Mouse (Mus musculus) testis, adult 2 months (tissue): ENCODE results near the gene Mllt1.
"Not testable (repeated sequence)": the region's sequence is repeated elsewhere in the genome, so short reads cannot be mapped to it uniquely, and the experiment has no call there.

Experiments used
- CTCF ChIP-seq: fragments of 200-500 bp; IDR thresholded peaks from 2 replicates; pipeline ENCODE4 v1.5.1; 2012; ENCODE audit warnings: low read depth, mild to moderate bottlenecking, inconsistent platforms, low read length, moderate library complexity; ENCODE audit not compliant: control insufficient read depth, insufficient read depth, insufficient replicate concordance
- POLR2A ChIP-seq: fragments of 200-500 bp; IDR thresholded peaks from 2 replicates; pipeline ENCODE4 v1.6.1; 2012; ENCODE audit warnings: low read depth, mild to moderate bottlenecking, inconsistent platforms, low read length, moderate library complexity; ENCODE audit not compliant: control insufficient read depth

DNA sequence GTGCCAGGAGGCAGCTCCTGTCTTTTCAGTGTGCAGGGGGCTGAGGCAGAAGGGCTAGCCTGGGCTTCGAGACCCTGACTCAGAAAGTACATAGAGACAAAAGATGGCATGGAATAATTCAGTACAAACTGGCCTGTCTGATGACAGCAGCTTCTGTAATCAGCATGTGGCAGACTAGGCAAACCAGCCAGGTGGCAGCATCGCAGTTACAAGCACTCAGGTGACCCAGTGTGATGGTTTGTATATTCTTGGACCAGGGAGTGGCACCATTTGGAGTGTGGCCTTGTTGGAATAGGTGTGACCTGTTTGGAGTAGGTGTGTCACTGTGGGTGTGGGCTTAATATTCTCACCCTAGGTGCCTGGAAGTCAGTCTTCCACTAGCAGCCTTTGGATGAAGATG is 25.5 kb downstream of the Mllt1 start:
- not testable (repeated sequence) for TF ChIP-seq CTCF, POLR2A
